Mouse (Mus musculus): Measurements from ENCODE around the gene Cdk10.

DNA sequence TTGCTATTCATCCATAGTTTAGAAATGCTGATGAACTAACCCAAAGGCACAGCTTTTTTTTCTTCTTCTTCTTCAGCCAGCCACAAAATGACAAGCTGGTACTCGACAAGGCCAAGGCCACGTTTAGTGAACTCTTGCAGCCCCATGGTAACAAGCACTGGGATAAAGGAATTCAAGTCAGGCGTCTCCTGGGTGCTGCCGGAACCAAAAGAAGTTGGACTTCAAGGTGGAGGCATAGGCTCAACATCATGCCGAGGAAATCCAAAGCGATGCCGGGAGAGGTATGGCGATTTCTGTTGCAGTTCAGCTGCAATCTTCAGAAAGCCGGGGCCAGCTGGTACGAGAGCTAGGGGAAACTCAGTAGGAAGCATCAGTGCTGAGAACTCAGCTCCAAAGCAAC lies 14.8 kb downstream of the Cdk10 start:
- no peak for TF ChIP-seq POLR2A (IDR thresholded peaks at IDR 0.05; ENCODE audit: insufficient read length, low read depth)
- TF ChIP-seq MYOD1 (IDR thresholded peaks at IDR 0.05; ENCODE audit: control insufficient read depth in 1 of 3, insufficient read length in 2 of 3, low read depth in 2 of 3), result no peak
- TF ChIP-seq MYOG (IDR thresholded peaks at IDR 0.05; ENCODE audit: control insufficient read depth in 1 of 3, insufficient read depth in 1 of 3, insufficient read length in 2 of 3, low read depth in 2 of 3), result no peak
- no peak for TF ChIP-seq MAX (IDR thresholded peaks at IDR 0.05; ENCODE audit: low read depth)
- no peak for TF ChIP-seq USF1 (IDR thresholded peaks at IDR 0.05; ENCODE audit: low read depth)
- TF ChIP-seq CEBPB (IDR thresholded peaks at IDR 0.05; ENCODE audit: insufficient read depth, poor library complexity, severe bottlenecking), result no peak
- no peak for TF ChIP-seq TCF12 (IDR thresholded peaks at IDR 0.05; ENCODE audit: insufficient read depth, poor library complexity, severe bottlenecking)
- TF ChIP-seq E2F4 (IDR thresholded peaks at IDR 0.05; ENCODE audit: insufficient read depth), result no peak
- no peak for TF ChIP-seq REST (IDR thresholded peaks at IDR 0.05; ENCODE audit: insufficient read depth, insufficient read length)
